ENCODE assay signal across 8 mouse cellular contexts in genomic region chr19:53391787-53392186, GRCm38 (mm10). TPM values are rescaled to one million over a fixed set of nuclear protein-coding genes. Genes with fewer than 3 reads are reported as not detected.
A peak's percentile ranks its signal among the peaks of the same experiment; 100 is the strongest.
DNase-seq lines count a peak whose midpoint lies in the region; ATAC-seq and TF ChIP-seq lines count a peak whose summit lies in the region.

No protein-coding gene starts in this region.

- H3K27me3 ChIP-seq in kidney, embryonic 14.5 days (ENCODE audit: control insufficient read depth, insufficient read depth, low read length) = no peaks in the 10 kb centered on the region
- no peaks in the 10 kb centered on the region for H3K27me3 ChIP-seq in intestine, embryonic 14.5 days (replicated peaks; ENCODE audit: control insufficient read depth, insufficient read depth, low read length)
- H3K27me3 ChIP-seq in myocyte (ENCODE audit: control insufficient read depth, insufficient read depth, insufficient read length) = no peaks in the 10 kb centered on the region

- no peak overlapping the region; the same call in 1 of the 2 replicates for H3K9ac ChIP-seq in kidney, embryonic 14.5 days (ENCODE audit: low read depth, low read length)
- no peak overlapping the region; the same call in 1 of the 2 replicates for H3K9ac ChIP-seq in intestine, embryonic 14.5 days (ENCODE audit: low read length)

- H3K79me2 ChIP-seq in myocyte (ENCODE audit: control insufficient read depth, insufficient read depth) = peaks cover 42% of the 10 kb centered on the region

- peaks cover 21% of the 10 kb centered on the region for H3K36me3 ChIP-seq in kidney, embryonic 14.5 days (ENCODE audit: control insufficient read depth, insufficient read depth, low read length)
- peaks cover 23% of the 10 kb centered on the region for H3K36me3 ChIP-seq in intestine, embryonic 14.5 days (ENCODE audit: control insufficient read depth, insufficient read depth, low read length)
- H3K36me3 ChIP-seq in myocyte (ENCODE audit: control insufficient read depth, insufficient read depth) = peaks cover 23% of the 10 kb centered on the region

- DNase-seq in kidney, adult 9 months = no peak
- DNase-seq in intestine, embryonic 14.5 days (ENCODE audit: low spot score) = no peak
- no peak for DNase-seq in ovary, postnatal 10 days (ENCODE audit: low spot score)
- DNase-seq in thymus, postnatal 14 days = no peak
- DNase-seq in urinary bladder, postnatal 25 days (ENCODE audit: low spot score) = no peak

- TF ChIP-seq POLR2A in myocyte (IDR thresholded peaks at IDR 0.05; ENCODE audit: insufficient read length, low read depth) = no peak

- no peaks in the 10 kb centered on the region for H3K9me3 ChIP-seq in kidney, embryonic 14.5 days (ENCODE audit: control insufficient read depth, low read length)
- H3K9me3 ChIP-seq in intestine, embryonic 14.5 days (ENCODE audit: control insufficient read depth, low read length) = no peaks in the 10 kb centered on the region

- WGBS in kidney, embryonic 14.5 days = 86% methylated on average over 5 of the region's 5 CpGs
- 85% methylated on average over 5 of the region's 5 CpGs for WGBS in intestine, embryonic 14.5 days

- no peak for ATAC-seq in kidney, embryonic 14.5 days (ENCODE audit: low FRiP score, low TSS enrichment)
- no peak for ATAC-seq in intestine, embryonic 14.5 days (replicated peaks; ENCODE audit: low FRiP score, low TSS enrichment, low read depth)

- H3ac ChIP-seq in myocyte (ENCODE audit: control insufficient read depth, insufficient read length) = no peak overlapping the region

- H3K4me1 ChIP-seq in kidney, embryonic 14.5 days (ENCODE audit: control insufficient read depth, insufficient read depth, low read length) = peaks cover 4% of the 10 kb centered on the region; the same call in 1 of the 2 replicates
- peaks cover 3% of the 10 kb centered on the region; the same call in 1 of the 2 replicates for H3K4me1 ChIP-seq in brown adipose tissue, adult 24 weeks (ENCODE audit: control insufficient read depth, insufficient read depth, insufficient read length, low read length)
- peaks cover 9% of the 10 kb centered on the region for H3K4me1 ChIP-seq in intestine, embryonic 14.5 days (replicated peaks; ENCODE audit: control insufficient read depth, insufficient read depth, low read length)

- peak overlapping the region; percentile 80 for H3K4me2 ChIP-seq in kidney, embryonic 14.5 days (replicated peaks; ENCODE audit: low read depth, low read length)
- H3K4me2 ChIP-seq in intestine, embryonic 14.5 days (ENCODE audit: low read length) = peak overlapping the region; percentile 76
- H3K4me2 ChIP-seq in myocyte (ENCODE audit: low read depth) = peak overlapping the region; percentile 92

- no peak overlapping the region for H3K27ac ChIP-seq in kidney, embryonic 14.5 days (ENCODE audit: low read depth, low read length)
- no peak overlapping the region for H3K27ac ChIP-seq in brown adipose tissue, adult 24 weeks (replicated peaks; ENCODE audit: low read depth, low read length)
- no peak overlapping the region for H3K27ac ChIP-seq in intestine, embryonic 14.5 days (ENCODE audit: low read depth)

- peak overlapping the region; percentile 98 for H3K4me3 ChIP-seq in kidney, embryonic 14.5 days (ENCODE audit: low read length)
- H3K4me3 ChIP-seq in brown adipose tissue, adult 24 weeks (ENCODE audit: insufficient read depth, low read depth, low read length) = peak overlapping the region; percentile 6; the same call in 1 of the 2 replicates
- peak overlapping the region; percentile 98 for H3K4me3 ChIP-seq in intestine, embryonic 14.5 days (ENCODE audit: low read depth, low read length)
- peak overlapping the region; percentile 51 for H3K4me3 ChIP-seq in myocyte

TF ChIP-seq in myocyte, 11 proteins besides CTCF, POLR2A, EP300 and RAD21:
- TF ChIP-seq MYOD1 (IDR thresholded peaks at IDR 0.05; ENCODE audit: control insufficient read depth in 1 of 3, insufficient read length in 2 of 3, low read depth in 2 of 3) (no peak), CEBPB (IDR thresholded peaks at IDR 0.05; ENCODE audit: insufficient read depth, poor library complexity, severe bottlenecking) (no peak), POLR2AphosphoS2 (IDR thresholded peaks at IDR 0.05; ENCODE audit: insufficient read length, low read depth) (no peak), SRF (IDR thresholded peaks at IDR 0.05; ENCODE audit: control insufficient read depth, insufficient read length, low read depth) (no peak), TCF3 (IDR thresholded peaks at IDR 0.05; ENCODE audit: insufficient read length, low read depth) (no peak), REST (IDR thresholded peaks at IDR 0.05; ENCODE audit: insufficient read depth, insufficient read length) (no peak), USF1 (IDR thresholded peaks at IDR 0.05; ENCODE audit: low read depth) (no peak), MYOG (IDR thresholded peaks at IDR 0.05; ENCODE audit: control insufficient read depth in 1 of 3, insufficient read depth in 1 of 3, insufficient read length in 2 of 3, low read depth in 2 of 3) (no peak), E2F4 (IDR thresholded peaks at IDR 0.05; ENCODE audit: insufficient read depth) (no peak), MAX (IDR thresholded peaks at IDR 0.05; ENCODE audit: low read depth) (no peak), TCF12 (IDR thresholded peaks at IDR 0.05; ENCODE audit: insufficient read depth, poor library complexity, severe bottlenecking) (no peak)

RNA-seq across cellular contexts. Expression of gene Smndc1, which starts 1.4 kb away (rescaled TPM):
- polyA plus RNA-seq in kidney, embryonic 14.5 days (2014; fragmentation: Nextera tagmentation; extraction: Ambion mirVana) = 47.7 and 49.4 TPM in 2 replicates
- polyA plus RNA-seq in brown adipose tissue, adult 24 weeks (2012; ENCODE audit: insufficient read depth, insufficient read length, missing spikeins) = 21.5 and 23.8 TPM in 2 replicates
- polyA plus RNA-seq in intestine, embryonic 14.5 days (2014; fragmentation: Nextera tagmentation; extraction: Ambion mirVana) = 43.8 and 43.9 TPM in 2 replicates
- polyA plus RNA-seq in myocyte (2012; fragmentation: generic; extraction: Trizol) = 30.8 TPM

RNA-seq across cellular contexts. Expression of gene Gm10197, which starts 20.2 kb away (rescaled TPM):
- 2.0 and 3.2 TPM in 2 replicates for polyA plus RNA-seq in kidney, embryonic 14.5 days (2014; fragmentation: Nextera tagmentation; extraction: Ambion mirVana)
- polyA plus RNA-seq in brown adipose tissue, adult 24 weeks (2012; ENCODE audit: insufficient read depth, insufficient read length, missing spikeins) = not detected in 2 replicates
- 2.2 TPM in 1 of 2 replicates, not detected in the other for polyA plus RNA-seq in intestine, embryonic 14.5 days (2014; fragmentation: Nextera tagmentation; extraction: Ambion mirVana)
- polyA plus RNA-seq in myocyte (2012; fragmentation: generic; extraction: Trizol) = not detected

Comparison
In these comparisons a context has a peak if more than half of its experiments do, and no peak if none do; other contexts are left out.
1. H3K4me3 ChIP-seq: peak in every context shown above with its lines; median percentile 98 in kidney, embryonic 14.5 days; 98 in intestine, embryonic 14.5 days; 51 in myocyte; 6 in brown adipose tissue, adult 24 weeks.